Mouse (Mus musculus) kidney, adult 18-20 months (tissue): ENCODE measurements around the gene Alg9.
A peak's percentile ranks its signal among the peaks of the same experiment; 100 is the strongest.
"Not testable (repeated sequence)": the region's sequence is repeated elsewhere in the genome, so short reads cannot be mapped to it uniquely, and the experiment has no call there.

Source experiments
- DNase-seq: peaks from one replicate; pipeline ENCODE4 v3.0.0; 2021

The Alg9 gene

DNA sequence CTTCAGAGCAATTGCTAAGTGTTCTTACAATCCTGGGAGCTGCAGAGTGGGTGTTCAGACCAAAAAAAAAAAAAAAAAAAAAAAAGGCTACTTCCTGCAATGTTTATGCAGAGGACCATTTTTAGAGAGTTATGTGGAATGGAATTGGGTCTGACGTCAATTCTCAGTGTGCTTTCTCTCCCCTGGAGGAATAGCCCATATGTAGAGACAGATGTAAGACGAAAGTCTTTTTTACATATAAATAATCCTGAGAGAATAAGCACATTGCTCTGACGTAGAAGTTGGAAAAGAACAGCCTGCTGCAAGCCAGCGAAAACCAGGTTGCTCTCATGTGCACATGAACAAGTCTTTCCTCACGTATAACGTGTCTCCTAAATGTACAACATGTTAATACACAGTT is 44.9 kb downstream of the Alg9 start:
- DNase-seq = no peak

DNA sequence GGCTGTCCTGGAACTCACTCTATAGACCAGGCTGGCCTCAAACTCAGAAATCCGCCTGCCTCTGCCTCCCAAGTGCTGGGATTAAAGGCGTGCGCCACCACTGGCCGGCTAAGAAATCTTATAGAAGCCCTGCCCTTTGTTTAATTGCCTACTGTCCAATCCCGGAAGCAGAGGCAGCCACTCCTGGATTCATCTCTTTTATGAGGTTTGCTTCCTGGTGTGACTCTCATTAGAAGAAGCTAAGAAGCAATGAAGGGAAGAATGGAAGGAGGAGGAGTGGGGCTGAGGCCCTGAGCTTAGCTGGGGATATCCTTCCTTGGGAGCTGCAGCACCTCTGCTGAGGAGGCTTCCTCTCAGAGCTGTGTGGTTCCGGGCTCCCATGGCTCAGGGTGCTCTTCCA is 46.8 kb downstream of the Alg9 start:
- no peak for DNase-seq

DNA sequence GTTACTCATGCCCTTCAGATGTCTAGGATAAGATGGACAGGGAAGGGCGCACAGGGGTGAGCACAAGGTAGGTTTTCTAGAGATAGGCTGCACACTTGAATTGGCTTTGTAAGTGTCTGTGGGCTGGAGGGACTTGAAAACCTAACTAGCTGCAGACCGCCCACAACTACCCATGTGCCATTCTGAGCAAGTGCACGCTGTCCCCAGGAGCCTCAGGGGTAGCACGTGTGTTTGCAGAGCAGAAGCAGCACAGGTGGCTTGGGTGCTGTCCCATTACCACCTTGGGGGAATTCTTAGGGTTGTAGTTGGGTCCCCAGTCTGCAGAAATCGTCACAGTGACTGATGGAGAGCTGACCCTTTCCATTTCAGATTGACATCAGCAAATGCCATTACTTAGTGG is 47.4 kb downstream of the Alg9 start:
- DNase-seq = no peak

DNA sequence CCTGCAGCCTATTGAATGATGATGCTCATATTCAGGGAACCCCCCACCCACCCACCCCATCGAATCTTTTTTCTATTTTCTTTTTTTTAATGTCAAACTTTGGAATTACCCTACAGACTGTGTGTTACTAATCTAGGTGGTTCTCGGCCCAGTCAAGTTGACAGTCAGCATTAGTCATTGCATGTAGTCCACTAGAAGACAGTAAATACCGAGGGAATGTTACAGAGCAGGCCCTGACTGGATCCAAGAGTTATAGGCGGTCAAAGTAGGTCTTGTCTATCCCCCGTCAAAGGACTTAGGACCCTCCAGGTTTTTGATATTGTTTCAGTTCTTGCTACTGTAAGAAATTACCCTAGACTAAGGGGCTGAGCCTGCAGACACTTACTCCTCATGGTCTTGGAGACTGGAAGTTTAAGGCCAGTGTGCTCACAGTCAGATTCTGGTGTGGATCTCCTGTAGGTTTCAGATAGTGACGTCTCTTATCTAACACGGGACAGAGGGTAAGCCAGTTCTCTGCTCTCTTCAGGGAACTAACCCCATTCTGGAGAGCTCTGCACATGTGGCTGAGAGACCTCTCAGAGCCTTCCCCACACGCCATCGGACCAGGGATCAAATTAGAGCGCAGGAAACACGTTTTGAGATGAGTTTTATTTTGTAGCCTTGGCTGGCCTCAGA is 49.1 kb downstream of the Alg9 start:
- DNase-seq = no peak

GRCm38 (mm10) chr9:50831514-50831913 is 56.7 kb downstream of the Alg9 start:
- DNase-seq = no peak

GRCm38 (mm10) chr9:50832162-50832561 is 57.3 kb downstream of the Alg9 start:
- no peak for DNase-seq

DNA sequence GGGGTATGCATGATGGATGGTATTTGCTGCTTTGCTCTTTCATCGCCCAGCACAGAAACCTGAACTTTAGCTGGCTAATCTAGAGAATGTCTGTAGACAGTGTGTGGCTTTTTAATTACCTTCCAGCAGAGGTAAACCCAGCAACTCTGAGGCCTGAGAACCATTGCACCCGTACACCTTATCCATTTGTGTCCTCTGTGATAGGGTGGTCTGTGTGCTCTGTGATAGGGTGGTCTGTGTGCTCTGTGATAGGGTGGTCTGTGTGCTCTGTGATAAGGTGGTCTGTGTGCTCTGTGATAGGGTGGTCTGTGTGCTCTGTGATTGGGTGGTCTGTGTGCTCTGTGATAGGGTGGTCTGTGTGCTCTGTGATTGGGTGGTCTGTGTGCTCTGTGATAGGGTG is 57.8 kb downstream of the Alg9 start:
- not testable (repeated sequence) for DNase-seq

DNA sequence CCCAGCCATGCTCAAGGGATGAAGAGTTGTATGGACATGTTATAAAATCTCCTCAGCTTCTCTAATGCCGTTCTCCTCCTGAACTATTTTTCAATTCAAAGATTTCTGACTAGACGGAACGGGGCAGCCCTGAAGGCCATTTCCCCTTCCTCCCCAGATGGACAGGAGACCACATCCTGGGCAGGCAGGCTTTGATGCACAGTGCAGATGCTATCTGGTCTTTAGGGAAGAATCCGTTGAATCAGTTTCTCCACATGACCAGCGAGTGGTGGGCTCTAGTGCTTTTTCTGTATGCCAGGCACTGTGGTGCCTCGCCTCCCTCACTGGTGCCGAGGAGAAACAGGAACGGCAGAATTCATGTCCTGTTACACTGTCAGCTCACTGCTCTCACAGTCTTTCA is 59.0 kb downstream of the Alg9 start:
- no peak for DNase-seq

- DNase-seq = no peak
Measured at GRCm38 (mm10) chr9:50835068-50835705, 60.4 kb downstream of the Alg9 start.

DNA sequence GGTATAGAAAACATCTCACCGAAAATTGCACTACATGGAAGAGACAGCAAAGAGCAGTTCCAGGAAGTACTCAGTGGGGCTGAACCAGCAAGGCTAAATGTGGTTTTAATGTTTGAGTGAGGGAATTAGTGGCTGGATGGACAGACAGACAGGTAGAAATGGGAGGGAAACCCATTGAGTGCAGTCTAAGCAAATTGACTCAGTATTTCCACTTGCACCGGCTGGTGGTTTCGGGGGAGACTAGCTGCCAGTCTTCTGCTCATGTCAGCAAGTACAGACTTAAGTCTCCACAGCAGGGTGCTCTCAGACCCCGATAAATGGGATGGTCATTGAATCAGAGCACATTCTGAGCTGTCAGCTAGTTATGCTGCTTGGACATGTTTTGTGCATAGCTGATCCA is 61.3 kb downstream of the Alg9 start:
- no peak for DNase-seq

DNA sequence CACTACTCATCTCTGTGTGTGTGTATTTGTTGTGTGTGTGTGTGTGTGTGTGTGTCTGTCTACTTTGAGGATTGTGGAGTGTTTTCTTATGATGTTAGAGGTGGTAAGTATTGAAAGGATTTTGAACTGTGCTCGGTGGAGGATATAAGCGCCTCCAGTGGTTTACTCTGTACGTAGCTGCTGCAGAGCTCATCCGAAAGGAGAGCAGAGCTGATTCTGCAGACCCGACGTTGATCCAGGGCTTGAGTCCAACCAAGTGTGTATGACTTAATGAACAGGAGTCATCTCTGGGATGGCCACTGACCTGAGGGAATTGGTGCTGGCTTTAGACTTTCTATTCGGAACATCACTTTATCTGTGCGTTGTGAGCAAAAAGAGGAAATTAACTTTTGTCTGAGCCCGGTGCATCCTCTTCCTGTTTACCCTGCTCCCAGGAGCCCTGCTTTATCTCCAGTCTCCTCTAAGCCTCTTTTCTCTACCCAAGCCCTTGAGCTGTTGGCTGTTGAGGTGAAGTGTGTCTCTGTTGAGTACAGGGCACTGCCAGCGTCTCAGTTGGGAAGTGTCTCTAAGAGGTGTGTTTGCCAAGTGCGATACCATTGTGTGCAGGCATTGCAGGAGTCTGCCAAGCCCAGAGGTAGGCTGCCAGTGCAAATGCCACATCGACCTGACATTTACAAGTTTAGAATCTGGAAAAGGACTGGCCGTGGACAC is 66.4 kb downstream of the Alg9 start:
- DNase-seq = no peak

DNA sequence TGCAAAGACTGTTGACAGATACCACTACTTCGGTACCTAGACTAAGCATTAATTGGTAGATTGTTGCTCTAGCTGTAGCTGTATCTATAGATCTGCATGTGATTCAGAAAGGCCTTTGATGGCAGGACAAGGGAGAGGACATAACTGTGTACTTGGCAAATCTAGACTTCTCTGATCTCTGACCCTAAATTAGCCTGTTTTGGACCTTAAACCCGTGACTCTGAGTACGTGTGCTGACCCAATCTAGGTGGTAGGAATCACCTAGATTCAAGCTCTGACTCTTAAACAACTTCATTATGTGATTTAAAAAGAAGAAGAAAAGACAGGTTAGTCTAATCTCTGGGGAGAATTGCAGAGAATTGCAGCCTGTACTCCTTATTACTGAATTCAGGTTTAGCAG is 70.3 kb downstream of the Alg9 start, which contains the start of gene Ppp2r1b:
TSS of gene Ppp2r1b (plus strand) at position 221 of the 400 bp plus-strand sequence.
- no peak for DNase-seq

DNA sequence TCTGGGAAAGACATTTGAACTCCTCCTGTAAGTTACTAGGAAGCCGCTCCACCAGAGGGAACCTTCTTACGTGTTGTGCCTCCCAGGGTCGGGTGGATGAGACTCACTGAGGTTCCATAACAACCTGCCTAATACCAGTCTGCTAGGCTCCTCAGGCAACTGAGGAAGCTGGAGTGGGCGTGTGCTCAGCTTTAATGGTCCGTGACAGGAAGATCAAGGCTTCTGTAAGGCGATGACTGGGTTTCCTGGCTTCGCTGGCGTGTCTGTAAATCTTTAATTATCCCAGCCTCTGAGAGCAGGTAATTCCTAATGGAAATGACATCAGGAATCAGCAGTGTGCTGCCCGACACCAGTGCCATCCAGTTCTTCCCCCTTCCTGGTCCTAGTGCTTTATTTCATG is 70.7 kb downstream of the Alg9 start:
- peak; percentile 67 for DNase-seq

GRCm38 (mm10) chr9:50847133-50847532 is 72.3 kb downstream of the Alg9 start:
- no peak for DNase-seq

DNA sequence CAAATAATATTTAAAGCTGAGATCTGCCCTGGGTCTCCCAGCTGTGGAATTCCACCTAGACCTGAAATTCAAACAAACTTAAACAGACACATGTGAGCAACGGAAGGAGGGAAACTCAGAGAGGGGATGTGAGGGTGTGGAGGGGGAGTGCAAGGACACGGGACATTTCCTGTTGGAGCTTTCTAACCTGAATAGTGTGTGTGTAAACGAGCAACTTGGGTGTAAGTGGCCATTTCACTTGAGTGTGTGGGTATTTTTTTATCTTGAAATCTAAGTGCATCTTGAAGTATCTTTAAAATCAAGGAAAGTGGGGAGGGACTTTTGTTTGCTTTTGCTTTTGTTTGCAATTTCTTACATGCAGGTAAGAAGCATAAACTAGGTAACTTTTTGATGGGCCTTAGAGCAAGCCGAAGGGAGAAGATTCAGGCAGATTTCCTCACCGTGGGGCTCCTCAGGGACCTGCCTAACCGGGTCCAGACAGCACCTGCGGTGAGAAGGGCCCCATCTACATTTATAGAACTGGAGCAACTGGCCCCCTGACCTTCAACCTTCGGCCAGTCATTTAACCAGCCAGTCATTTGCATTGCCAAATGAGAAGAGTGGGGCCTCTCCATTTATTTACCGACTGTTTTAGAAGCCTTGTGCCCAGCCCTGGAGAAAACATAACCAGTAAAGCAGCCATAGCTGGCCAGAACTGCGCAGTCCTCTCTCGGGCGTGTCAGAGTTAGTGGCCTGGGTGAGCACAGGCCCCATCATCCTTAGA is 73.0 kb downstream of the Alg9 start:
- peak; percentile 43 for DNase-seq

DNA sequence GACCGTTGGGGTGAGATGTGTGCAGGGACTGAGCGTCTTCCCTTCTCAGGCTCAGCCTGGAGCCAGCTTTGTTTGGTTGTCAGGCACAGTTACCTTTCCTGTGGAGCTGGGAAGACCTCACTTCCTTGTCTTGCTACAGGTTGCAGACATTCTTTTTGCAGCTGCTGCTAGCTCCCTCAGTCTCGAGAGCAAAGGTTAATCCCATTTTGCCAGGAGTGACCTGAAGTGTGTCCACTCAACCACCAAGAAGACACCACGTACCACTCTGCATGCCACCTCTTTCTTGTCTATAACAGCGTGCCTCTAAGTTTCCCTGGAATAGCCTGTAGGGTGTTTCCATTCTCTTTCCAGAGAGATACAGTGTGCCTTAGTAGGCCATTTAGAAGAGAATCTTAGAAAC is 74.0 kb downstream of the Alg9 start:
- DNase-seq = peak; percentile 64

GRCm38 (mm10) chr9:50849249-50849648 is 74.4 kb downstream of the Alg9 start:
- peak; percentile 94 for DNase-seq

- DNase-seq = no peak
Measured at GRCm38 (mm10) chr9:50849755-50850154, 74.9 kb downstream of the Alg9 start.

DNA sequence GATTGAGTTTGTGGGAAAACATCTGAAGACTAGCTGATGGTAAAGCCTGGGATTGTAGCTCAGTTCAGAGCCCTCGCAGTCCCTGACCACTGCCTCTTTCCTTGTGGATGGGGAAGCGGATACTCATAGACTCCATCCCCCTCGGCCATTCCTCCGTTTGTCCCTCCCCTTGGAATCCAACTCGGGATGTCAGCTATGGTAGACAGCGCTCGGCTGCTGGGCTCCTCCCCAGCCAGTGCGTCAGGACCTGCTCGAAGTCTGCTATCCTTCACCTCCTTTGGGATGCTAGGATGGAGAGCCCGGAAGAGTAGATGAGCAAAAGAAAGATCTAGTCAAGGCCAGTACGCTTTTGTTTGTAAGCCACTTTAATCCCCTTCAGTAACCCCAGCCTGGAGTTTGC is 75.5 kb downstream of the Alg9 start:
- DNase-seq = no peak

DNA sequence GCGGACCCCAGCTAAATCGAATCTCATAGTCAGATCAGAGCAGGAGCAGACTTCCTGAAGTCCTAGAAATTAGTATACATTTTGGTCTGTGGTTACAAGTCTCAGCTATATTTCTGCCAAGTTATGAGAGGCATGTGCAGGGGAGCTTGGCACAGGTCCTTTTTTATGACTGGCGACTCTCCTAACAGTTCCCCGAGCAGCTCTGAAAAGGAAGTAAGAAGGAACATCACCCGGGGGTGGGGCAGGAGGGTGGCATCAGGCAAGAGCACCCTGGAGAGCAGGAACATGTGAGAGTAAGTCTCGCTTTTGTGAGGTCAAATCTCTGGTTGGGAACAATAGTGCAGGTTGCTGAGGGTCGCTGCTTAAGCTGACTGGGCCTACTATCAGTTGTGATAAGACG is 75.9 kb downstream of the Alg9 start:
- no peak for DNase-seq

DNA sequence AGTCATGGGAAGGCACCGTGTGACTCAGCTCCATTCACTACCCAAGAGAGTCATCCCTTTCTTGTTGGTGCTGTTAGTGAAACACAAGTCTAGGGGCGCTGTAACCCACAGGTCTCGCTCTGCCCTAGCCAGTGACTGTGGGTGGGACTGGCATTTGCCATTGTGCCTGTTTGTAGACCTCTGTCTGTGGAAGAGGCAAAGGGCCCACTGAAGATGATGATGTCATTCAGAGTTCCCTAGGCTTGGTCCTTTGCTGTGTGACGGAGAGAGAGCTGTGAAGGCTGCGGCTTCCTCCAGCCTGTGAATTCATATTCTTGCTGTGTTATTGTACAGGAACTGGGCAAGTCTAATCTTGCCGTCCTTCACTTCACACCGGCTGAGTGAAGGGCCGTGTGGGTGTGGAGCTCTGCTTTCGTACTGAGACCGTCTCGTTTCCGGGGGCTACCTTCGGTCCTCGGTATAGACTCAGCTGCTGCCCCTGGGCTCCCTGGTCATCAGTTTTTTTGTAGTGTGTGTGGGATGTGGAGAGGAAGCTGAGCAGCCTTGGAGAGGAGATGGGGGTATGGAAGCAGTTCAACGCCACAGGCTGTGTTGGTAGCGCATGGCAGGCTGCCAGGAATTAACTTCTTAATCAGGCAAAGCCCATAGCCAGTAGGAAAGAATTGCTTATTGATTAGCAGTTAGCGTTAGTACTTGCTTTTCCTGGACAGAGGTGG is 78.0 kb downstream of the Alg9 start:
- no peak for DNase-seq

GRCm38 (mm10) chr9:50854376-50854775 is 79.6 kb downstream of the Alg9 start:
- no peak for DNase-seq
